Mouse (Mus musculus) liver, postnatal 0 days (tissue): ENCODE results near the gene Slc9a7.

Experiments used
- CTCF ChIP-seq: sonication (generic); IDR thresholded peaks from 2 replicates; pipeline ENCODE4 v1.5.1; 2016; ENCODE audit warnings: antibody characterized with exemption, low read depth
- EP300 ChIP-seq: IDR thresholded peaks from 2 replicates; pipeline ENCODE4 v1.6.1; 2016; ENCODE audit warnings: antibody characterized with exemption, low read depth, mild to moderate bottlenecking

DNA sequence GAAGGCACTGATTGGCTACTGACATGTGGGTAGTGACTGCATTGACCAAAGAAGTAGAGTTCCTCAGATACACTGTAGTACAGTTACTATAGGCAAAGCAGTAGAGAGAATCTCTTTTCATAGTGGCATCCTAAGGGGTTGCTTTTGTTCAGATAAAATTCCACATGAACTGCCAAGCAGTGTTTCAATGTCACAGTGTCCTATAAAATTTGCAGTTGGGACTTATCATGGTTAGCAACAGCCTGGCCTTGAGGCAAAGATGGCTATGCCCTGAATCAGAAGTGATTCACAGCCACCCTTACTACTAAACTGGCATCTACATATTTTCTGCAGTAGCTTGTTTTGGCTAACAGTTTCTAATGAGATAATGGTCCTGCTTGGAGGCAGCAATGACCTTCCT lies 11.7 kb upstream of the Slc9a7 start:
- TF ChIP-seq EP300 (no peak), CTCF (no peak)
